Mouse (Mus musculus) gastrocnemius, postnatal 36 days (tissue): ENCODE results near the gene D630045J12Rik. TPM values are rescaled to one million over a fixed set of nuclear protein-coding genes. Genes with fewer than 3 reads are reported as not detected.

Experiments
- DNase-seq, 2 experiments: peaks; one replicate each; pipeline ENCODE4 v3.0.0; 2022
- intact Hi-C: fragments of 180-260 bp; cut with DNase I; formaldehyde crosslinking; loops from one replicate; pipeline ENCODE4 v1.15.1; 2025
- total RNA-seq, 2 experiments: library from RNA; stranded (reverse); gene quantifications; 2 replicates each; pipeline ENCODE4 v1.2.3; 2021

Gene D630045J12Rik
- total RNA-seq, 2 experiments from 2014 or later, result 0.38 to 0.39 TPM

GRCm38 (mm10) chr6:38244167-38244566 is 9.6 kb downstream of the D630045J12Rik start:
- DNase-seq, result no peak
- intact Hi-C loops, result no loop called here

GRCm38 (mm10) chr6:38242833-38243232 is 11.0 kb downstream of the D630045J12Rik start:
- intact Hi-C loops, result no loop called here

GRCm38 (mm10) chr6:38242295-38242830 is 11.4 kb downstream of the D630045J12Rik start:
- intact Hi-C loops, result no loop called here
- DNase-seq, result no peak

More at GRCm38 (mm10) chr6:38242833-38243232, 11.0 kb downstream of the D630045J12Rik start:
- no peak for DNase-seq

GRCm38 (mm10) chr6:38241508-38241907 is 12.3 kb downstream of the D630045J12Rik start:
- intact Hi-C loops, result no loop called here
- no peak for DNase-seq

- no peak for DNase-seq
- intact Hi-C loops, result no loop called here
Measured at GRCm38 (mm10) chr6:38240618-38241017, 13.2 kb downstream of the D630045J12Rik start.

- intact Hi-C loops, result no loop called here
- no peak for DNase-seq
Measured at GRCm38 (mm10) chr6:38238382-38238781, 15.4 kb downstream of the D630045J12Rik start.

- DNase-seq, result no peak
- intact Hi-C loops, result no loop called here
Measured at GRCm38 (mm10) chr6:38235991-38236658, 17.7 kb downstream of the D630045J12Rik start.

- intact Hi-C loops, result no loop called here
Measured at GRCm38 (mm10) chr6:38233803-38234202, 20.0 kb downstream of the D630045J12Rik start.

GRCm38 (mm10) chr6:38232917-38233316 is 20.9 kb downstream of the D630045J12Rik start:
- DNase-seq, result no peak
- intact Hi-C loops, result no loop called here

More at GRCm38 (mm10) chr6:38233803-38234202, 20.0 kb downstream of the D630045J12Rik start:
- DNase-seq, result no peak

GRCm38 (mm10) chr6:38231994-38232393 is 21.8 kb downstream of the D630045J12Rik start:
- intact Hi-C loops, result no loop called here
- DNase-seq, result no peak

- intact Hi-C loops, result no loop called here
Measured at GRCm38 (mm10) chr6:38224079-38224478, 29.7 kb downstream of the D630045J12Rik start.

GRCm38 (mm10) chr6:38219261-38219660 is 34.5 kb downstream of the D630045J12Rik start:
- no peak for DNase-seq
- intact Hi-C loops, result no loop called here

More at GRCm38 (mm10) chr6:38224079-38224478, 29.7 kb downstream of the D630045J12Rik start:
- DNase-seq, result no peak

- intact Hi-C loops, result no loop called here
- no peak for DNase-seq
Measured at GRCm38 (mm10) chr6:38215448-38216110, 38.2 kb downstream of the D630045J12Rik start.

- no peak for DNase-seq
- intact Hi-C loops, result loop anchor here (10.0 kb wide), 1 partner anchor 423 kb away; no protein-coding TSS in a partner anchor
Measured at GRCm38 (mm10) chr6:38207621-38208020, 46.2 kb downstream of the D630045J12Rik start.

GRCm38 (mm10) chr6:38206941-38207531 is 46.8 kb downstream of the D630045J12Rik start:
- intact Hi-C loops, result loop anchor here (10.0 kb wide), 1 partner anchor 422 kb away; no protein-coding TSS in a partner anchor
- DNase-seq, result no peak

GRCm38 (mm10) chr6:38205375-38205774 is 48.4 kb downstream of the D630045J12Rik start:
- no peak for DNase-seq
- intact Hi-C loops, result loop anchor here (10.0 kb wide), 1 partner anchor 421 kb away; no protein-coding TSS in a partner anchor

GRCm38 (mm10) chr6:38203820-38204219 is 50.0 kb downstream of the D630045J12Rik start:
- intact Hi-C loops, result loop anchor here (10.0 kb wide), 1 partner anchor 419 kb away; no protein-coding TSS in a partner anchor
- no peak for DNase-seq

- intact Hi-C loops, result loop anchor here (10.0 kb wide), 1 partner anchor 418 kb away; no protein-coding TSS in a partner anchor
- DNase-seq, result no peak
Measured at GRCm38 (mm10) chr6:38202816-38203215, 51.0 kb downstream of the D630045J12Rik start.

GRCm38 (mm10) chr6:38201495-38201894 is 52.3 kb downstream of the D630045J12Rik start:
- intact Hi-C loops, result loop anchor here (10.0 kb wide), 1 partner anchor 417 kb away; no protein-coding TSS in a partner anchor
- DNase-seq, result no peak

GRCm38 (mm10) chr6:38199599-38199998 is 54.2 kb downstream of the D630045J12Rik start:
- DNase-seq, result no peak
- intact Hi-C loops, result no loop called here

GRCm38 (mm10) chr6:38198727-38199126 is 55.1 kb downstream of the D630045J12Rik start:
- no peak for DNase-seq
- intact Hi-C loops, result no loop called here
